Mouse (Mus musculus) T-cell, adult 66 days (primary cell): Measurements from ENCODE around the gene Pigm. TPM values are rescaled to one million over a fixed set of nuclear protein-coding genes. Genes with fewer than 3 reads are reported as not detected.

ENCODE experiments used
- total RNA-seq, 2 experiments: library from RNA; stranded (reverse); gene quantifications; 3 replicates in 1 of 2; 4 replicates in 1 of 2; pipeline ENCODE4 v1.2.4; 2023

Pigm gene
- total RNA-seq = 10 to 100 TPM; 29.8 to 33.2 TPM

GRCm38 (mm10) chr1:172376198-172376667 is at the start of gene Pigm:
Gene Pigm (plus strand): TSS chr1:172376546.

GRCm38 (mm10) chr1:172329131-172329530 is 47.2 kb upstream of the Pigm start, which contains the start of gene Kcnj9:
Gene Kcnj9 (minus strand): TSS chr1:172329318.

GRCm38 (mm10) chr1:172340729-172341321 is 35.5 kb upstream of the Pigm start, which contains the start of gene Kcnj10:
Gene Kcnj10 (plus strand): TSS chr1:172341210.

Other genes with a start within 250 kb of the Pigm start
- 10 to 100 TPM; 49.1 to 50.7 TPM for gene Pex19, start 249.8 kb upstream of the Pigm start, total RNA-seq
- gene Dcaf8, start 228.5 kb upstream of the Pigm start, total RNA-seq = 100 to 1,000 TPM; 101 to 109 TPM
- gene Pea15a, start 169.7 kb upstream of the Pigm start, total RNA-seq = 10 to 100 TPM; 51.7 to 67.5 TPM
- gene Casq1, start 156.7 kb upstream of the Pigm start, total RNA-seq = not detected
- not detected for gene Atp1a4, start 118.1 kb upstream of the Pigm start, total RNA-seq
- 10 to 100 TPM; 24.4 to 31.0 TPM for gene Igsf8, start 114.9 kb upstream of the Pigm start, total RNA-seq
- gene Atp1a2, start 78.5 kb upstream of the Pigm start, total RNA-seq = under 1 TPM; 0.09 to 0.15 TPM
- not detected for gene Kcnj9, start 47.2 kb upstream of the Pigm start, total RNA-seq
- 1 to 10 TPM in 1 of 2 experiments, under 1 TPM in 1; 0.71 to 1.3 TPM for gene Kcnj10, start 35.3 kb upstream of the Pigm start, total RNA-seq
- 1 to 10 TPM in 1 of 2 experiments, not detected in 1; 1.4 TPM for gene Slamf9, start 98.8 kb downstream of the Pigm start, total RNA-seq
- 1 to 10 TPM in 1 of 2 experiments, under 1 TPM in 1; 0.89 to 1.6 TPM for gene Igsf9, start 105.2 kb downstream of the Pigm start, total RNA-seq
- 100 to 1,000 TPM; 249 to 308 TPM for gene Tagln2, start 123.5 kb downstream of the Pigm start, total RNA-seq
- under 1 TPM in 1 of 2 experiments, not detected in 1; 0.20 TPM for gene Cfap45, start 144.3 kb downstream of the Pigm start, total RNA-seq
- not detected for gene Vsig8, start 179.4 kb downstream of the Pigm start, total RNA-seq
- under 1 TPM in 1 of 2 experiments, not detected in 1; 0.67 TPM for gene Slamf8, start 214.0 kb downstream of the Pigm start, total RNA-seq
- not detected for gene Fcrl6, start 226.0 kb downstream of the Pigm start, total RNA-seq